Mouse (Mus musculus) limb, embryonic 12.5 days (tissue): ENCODE data around the gene Rpap1. TPM values are rescaled to one million over a fixed set of nuclear protein-coding genes. Genes with fewer than 3 reads are reported as not detected.

Source experiments
- ATAC-seq: fragments of 200-750 bp; cut with Nextera tagmentation; 2 replicates; pipeline ENCODE4 v1.8.0; 2017; ENCODE audit warnings: low read depth, moderate TSS enrichment; ENCODE audit not compliant: insufficient number of reproducible peaks, insufficient read depth, low FRiP score, low TSS enrichment
- H3K27ac ChIP-seq: fragments of 300-500 bp; sonication (generic); 2 replicates; pipeline ENCODE4 v1.5.1; 2016; ENCODE audit warnings: mild to moderate bottlenecking, moderate library complexity
- H3K27me3 ChIP-seq: fragments of 300-500 bp; sonication (generic); 2 replicates; pipeline ENCODE4 v1.6.1; 2016; ENCODE audit warnings: mild to moderate bottlenecking, moderate library complexity
- H3K36me3 ChIP-seq: fragments of 300-500 bp; sonication (generic); 2 replicates; pipeline ENCODE4 v1.6.1; 2016; ENCODE audit warnings: mild to moderate bottlenecking, moderate library complexity
- H3K4me1 ChIP-seq: fragments of 300-500 bp; sonication (generic); replicated peaks from 2 replicates; pipeline ENCODE4 v1.6.1; 2016
- H3K4me2 ChIP-seq: fragments of 300-500 bp; sonication (generic); 2 replicates; pipeline ENCODE4 v1.6.1; 2016; ENCODE audit warnings: mild to moderate bottlenecking, moderate library complexity
- H3K4me3 ChIP-seq: fragments of 300-500 bp; sonication (generic); replicated peaks from 2 replicates; pipeline ENCODE4 v1.5.1; 2016; ENCODE audit warnings: mild to moderate bottlenecking
- H3K9ac ChIP-seq: fragments of 300-500 bp; sonication (generic); replicated peaks from 2 replicates; pipeline ENCODE4 v1.6.1; 2016; ENCODE audit warnings: mild to moderate bottlenecking, moderate library complexity
- H3K9me3 ChIP-seq: fragments of 300-500 bp; sonication (generic); 2 replicates; pipeline ENCODE4 v1.6.1; 2016; ENCODE audit warnings: mild to moderate bottlenecking, moderate library complexity
- WGBS: fragments of 180-500 bp; shearing (Covaris S2); methylation state at CpG from one replicate; pipeline ENCODE4 v1.1.7; 2016; 5-methylcytosine and 5-hydroxymethylcytosine counted together
- polyA plus RNA-seq: library from polyadenylated mRNA; unstranded; fragments of >200 nt; fragmentation: Nextera tagmentation; extraction: Ambion mirVana; gene quantifications from 2 replicates; pipeline ENCODE4 v1.2.1, GENCODE M21; 2016

Rpap1 gene
- polyA plus RNA-seq, 1 experiment from 2014 or later: 35.7 TPM

- Histone ChIP-seq H3K27ac (no peak overlapping the region), H3K9me3 (no peaks in the 10 kb centered on the region), H3K36me3 (no peaks in the 10 kb centered on the region), H3K4me2 (no peak overlapping the region), H3K9ac (no peak overlapping the region), H3K4me1 (peaks cover 8% of the 10 kb centered on the region), H3K4me3 (no peak overlapping the region), H3K27me3 (peaks cover 95% of the 10 kb centered on the region)
- 70% methylated on average over 13 of the region's 13 CpGs for WGBS
- no peak for ATAC-seq
Observed at GRCm38 (mm10) chr2:119749260-119749659, 38.1 kb downstream of the Rpap1 start.

- no peaks in the 10 kb centered on the region for H3K9me3 ChIP-seq
- no peak overlapping the region for H3K27ac ChIP-seq
- no peaks in the 10 kb centered on the region for H3K36me3 ChIP-seq
- H3K9ac ChIP-seq: no peak overlapping the region
- ATAC-seq: no peak
- peaks cover 95% of the 10 kb centered on the region for H3K27me3 ChIP-seq
- H3K4me3 ChIP-seq: no peak overlapping the region
- WGBS: 77% methylated on average over 7 of the region's 7 CpGs
- H3K4me2 ChIP-seq: no peak overlapping the region
- H3K4me1 ChIP-seq: peaks cover 25% of the 10 kb centered on the region
Observed at GRCm38 (mm10) chr2:119747554-119747953, 39.8 kb downstream of the Rpap1 start.

GRCm38 (mm10) chr2:119745281-119745680 is 42.1 kb downstream of the Rpap1 start:
- no peaks in the 10 kb centered on the region for H3K9me3 ChIP-seq
- 19% methylated on average over 1 of the region's 1 CpGs for WGBS
- H3K9ac ChIP-seq: no peak overlapping the region
- no peaks in the 10 kb centered on the region for H3K36me3 ChIP-seq
- peaks cover 37% of the 10 kb centered on the region for H3K4me1 ChIP-seq
- no peak overlapping the region; the same call in 1 of the 2 replicates for H3K4me3 ChIP-seq
- no peak for ATAC-seq
- H3K27ac ChIP-seq: no peak overlapping the region
- H3K27me3 ChIP-seq: peaks cover 82% of the 10 kb centered on the region
- no peak overlapping the region for H3K4me2 ChIP-seq

GRCm38 (mm10) chr2:119744163-119745111 is 42.9 kb downstream of the Rpap1 start:
- no peak for ATAC-seq
- Histone ChIP-seq H3K4me1 (peaks cover 37% of the 10 kb centered on the region), H3K9ac (peak overlapping the region; percentile 45), H3K27ac (no peak overlapping the region), H3K4me3 (peak overlapping the region; percentile 71), H3K9me3 (no peaks in the 10 kb centered on the region), H3K36me3 (no peaks in the 10 kb centered on the region), H3K27me3 (peaks cover 73% of the 10 kb centered on the region), H3K4me2 (peak overlapping the region; percentile 99)
- 2% methylated on average over 46 of the region's 46 CpGs for WGBS

- Histone ChIP-seq H3K4me3 (peak overlapping the region; percentile 71), H3K27me3 (peaks cover 71% of the 10 kb centered on the region), H3K27ac (no peak overlapping the region)
Observed at GRCm38 (mm10) chr2:119743808-119744162, 43.6 kb downstream of the Rpap1 start.

GRCm38 (mm10) chr2:119743176-119743807 is 44.0 kb downstream of the Rpap1 start:
- Histone ChIP-seq H3K4me1 (peaks cover 37% of the 10 kb centered on the region), H3K4me2 (peak overlapping the region; percentile 99), H3K36me3 (no peaks in the 10 kb centered on the region), H3K27ac (no peak overlapping the region), H3K9me3 (no peaks in the 10 kb centered on the region), H3K27me3 (peaks cover 72% of the 10 kb centered on the region), H3K9ac (0 out of 2 replicates have a peak overlapping the region, but pooled peaks have one; percentile 23), H3K4me3 (peak overlapping the region; percentile 71)
- no peak for ATAC-seq
- 5% methylated on average over 28 of the region's 31 CpGs for WGBS

More at GRCm38 (mm10) chr2:119743808-119744162, 43.6 kb downstream of the Rpap1 start:
- WGBS: 5% methylated on average over 22 of the region's 22 CpGs
- peak overlapping the region; percentile 45; the same call in 1 of the 2 replicates for H3K9ac ChIP-seq
- H3K9me3 ChIP-seq: no peaks in the 10 kb centered on the region
- no peaks in the 10 kb centered on the region for H3K36me3 ChIP-seq
- ATAC-seq: no peak
- H3K4me2 ChIP-seq: peak overlapping the region; percentile 99
- peaks cover 37% of the 10 kb centered on the region for H3K4me1 ChIP-seq

GRCm38 (mm10) chr2:119742461-119743175 is 44.7 kb downstream of the Rpap1 start:
- peak; percentile 32; the same call in 1 of the 2 replicates for ATAC-seq
- peak overlapping the region; percentile 99 for H3K4me2 ChIP-seq
- under 1% methylated on average over 70 of the region's 70 CpGs for WGBS
- H3K27ac ChIP-seq: no peak overlapping the region
- no peaks in the 10 kb centered on the region for H3K9me3 ChIP-seq
- H3K4me1 ChIP-seq: peaks cover 37% of the 10 kb centered on the region
- H3K9ac ChIP-seq: peak overlapping the region; percentile 65
- H3K27me3 ChIP-seq: peaks cover 71% of the 10 kb centered on the region
- no peaks in the 10 kb centered on the region for H3K36me3 ChIP-seq
- peak overlapping the region; percentile 71 for H3K4me3 ChIP-seq

- no peaks in the 10 kb centered on the region for H3K36me3 ChIP-seq
- under 1% methylated on average over 45 of the region's 53 CpGs for WGBS
- H3K4me2 ChIP-seq: peak within 1 kb of the TSS; percentile 99
- ATAC-seq: peak; percentile 73
- H3K27me3 ChIP-seq: peaks cover 71% of the 10 kb centered on the region
- peak within 1 kb of the TSS; percentile 71 for H3K4me3 ChIP-seq
- peaks cover 37% of the 10 kb centered on the region for H3K4me1 ChIP-seq
- H3K9ac ChIP-seq: peak within 1 kb of the TSS; percentile 67
- H3K9me3 ChIP-seq: no peaks in the 10 kb centered on the region
- H3K27ac ChIP-seq: peak within 1 kb of the TSS; percentile 78
Observed at GRCm38 (mm10) chr2:119741581-119742411, 45.5 kb downstream of the Rpap1 start, which contains the start of gene Itpka. Gene Itpka (plus strand): TSS chr2:119742337.

GRCm38 (mm10) chr2:119740567-119740966 is 46.8 kb downstream of the Rpap1 start:
- WGBS: 28% methylated on average over 2 of the region's 2 CpGs
- Histone ChIP-seq H3K27me3 (peaks cover 68% of the 10 kb centered on the region), H3K36me3 (peaks cover 5% of the 10 kb centered on the region), H3K9me3 (no peaks in the 10 kb centered on the region), H3K4me3 (no peak overlapping the region; the same call in 1 of the 2 replicates), H3K27ac (no peak overlapping the region), H3K4me1 (peaks cover 37% of the 10 kb centered on the region), H3K4me2 (no peak overlapping the region), H3K9ac (no peak overlapping the region)
- no peak for ATAC-seq

GRCm38 (mm10) chr2:119737124-119737523 is 50.2 kb downstream of the Rpap1 start:
- H3K4me2 ChIP-seq: no peak overlapping the region
- H3K36me3 ChIP-seq: peaks cover 40% of the 10 kb centered on the region
- ATAC-seq: no peak
- peaks cover 37% of the 10 kb centered on the region for H3K27me3 ChIP-seq
- 19% methylated on average over 12 of the region's 12 CpGs for WGBS
- no peak overlapping the region for H3K4me3 ChIP-seq
- H3K27ac ChIP-seq: no peak overlapping the region
- H3K9me3 ChIP-seq: no peaks in the 10 kb centered on the region
- no peak overlapping the region for H3K9ac ChIP-seq
- H3K4me1 ChIP-seq: peaks cover 10% of the 10 kb centered on the region
